Mouse (Mus musculus) brown adipose tissue, adult 24 weeks (tissue): Measurements from ENCODE around the gene Tmod3. TPM values are rescaled to one million over a fixed set of nuclear protein-coding genes. Genes with fewer than 3 reads are reported as not detected.
A peak's percentile ranks its signal among the peaks of the same experiment; 100 is the strongest.
"Not testable (repeated sequence)": the region's sequence is repeated elsewhere in the genome, so short reads cannot be mapped to it uniquely, and the experiment has no call there.

Experiments used
- H3K27ac ChIP-seq: fragments of 200-500 bp; replicated peaks from 2 replicates; pipeline ENCODE4 v1.5.1; 2012; ENCODE audit warnings: low read depth, mild to moderate bottlenecking, low read length
- H3K4me1 ChIP-seq: fragments of 200-500 bp; 2 replicates; pipeline ENCODE4 v1.6.1; 2012; ENCODE audit warnings: low read length, mixed read lengths; ENCODE audit not compliant: control insufficient read depth, insufficient read depth, insufficient read length
- H3K4me3 ChIP-seq: fragments of 200-500 bp; 2 replicates; pipeline ENCODE4 v1.5.1; 2012; ENCODE audit warnings: low read depth, mild to moderate bottlenecking, low read length, moderate library complexity; ENCODE audit not compliant: insufficient read depth
- polyA plus RNA-seq: library from polyadenylated mRNA; stranded (reverse); fragments of >200 nt; gene quantifications from 2 replicates; pipeline ENCODE4 v1.2.4, GENCODE M21; 2012; ENCODE audit not compliant: missing spikeins, insufficient read depth, insufficient read length

Gene Tmod3
- polyA plus RNA-seq, 1 experiment = 29.6 TPM

DNA sequence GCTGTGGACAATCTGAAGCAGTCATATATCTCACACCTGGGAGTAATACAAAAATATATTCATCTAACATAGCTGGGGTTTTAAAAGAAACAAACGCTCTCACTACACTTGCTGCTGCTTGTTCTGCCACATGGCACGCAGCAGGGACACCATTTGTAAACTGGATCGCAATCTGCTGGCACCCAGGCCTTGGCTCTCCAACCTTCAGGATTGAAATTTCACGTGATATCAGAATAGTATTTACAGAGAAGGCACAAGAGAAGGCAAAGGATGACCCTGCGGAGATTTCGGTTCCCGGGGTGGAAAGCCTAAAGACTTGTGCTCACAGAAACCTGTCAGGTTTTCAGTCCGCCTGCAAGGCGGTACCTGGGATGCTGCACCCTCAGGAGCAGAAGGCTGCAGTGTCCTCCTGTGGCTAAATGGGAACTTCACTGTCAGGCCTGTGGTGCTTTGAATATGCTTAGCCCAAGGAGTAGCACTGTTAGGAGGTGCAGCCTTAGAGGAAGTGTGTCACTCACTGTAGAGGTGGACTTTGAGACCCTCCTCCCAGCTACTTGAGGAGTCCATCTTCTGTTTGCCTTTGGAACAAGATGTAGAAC, 65.0 kb downstream of the Tmod3 start:
- H3K4me3 ChIP-seq = no peak overlapping the region
- H3K27ac ChIP-seq = no peak overlapping the region
- H3K4me1 ChIP-seq = no peaks in the 10 kb centered on the region

DNA sequence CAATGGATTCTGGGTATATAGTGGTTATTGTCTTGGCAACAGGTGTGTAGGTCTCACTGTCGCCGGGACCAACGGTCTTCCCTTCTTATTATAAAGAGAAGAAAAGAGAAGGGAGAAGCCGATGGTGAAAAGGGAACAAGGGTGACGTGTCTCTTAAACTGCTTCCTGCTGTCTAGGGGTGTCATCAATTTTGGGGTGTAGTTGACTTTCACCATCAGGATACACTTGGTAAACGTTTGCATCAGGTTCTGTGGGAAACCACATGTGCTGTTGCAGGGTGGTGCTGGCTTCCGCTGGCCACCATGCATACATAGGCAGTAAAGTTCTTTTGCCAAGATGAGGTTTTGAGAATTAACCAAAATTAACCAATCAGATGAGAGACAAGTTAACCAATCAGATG, 71.2 kb downstream of the Tmod3 start:
- not testable (repeated sequence) for H3K4me1 ChIP-seq, H3K4me3 ChIP-seq, H3K27ac ChIP-seq

DNA sequence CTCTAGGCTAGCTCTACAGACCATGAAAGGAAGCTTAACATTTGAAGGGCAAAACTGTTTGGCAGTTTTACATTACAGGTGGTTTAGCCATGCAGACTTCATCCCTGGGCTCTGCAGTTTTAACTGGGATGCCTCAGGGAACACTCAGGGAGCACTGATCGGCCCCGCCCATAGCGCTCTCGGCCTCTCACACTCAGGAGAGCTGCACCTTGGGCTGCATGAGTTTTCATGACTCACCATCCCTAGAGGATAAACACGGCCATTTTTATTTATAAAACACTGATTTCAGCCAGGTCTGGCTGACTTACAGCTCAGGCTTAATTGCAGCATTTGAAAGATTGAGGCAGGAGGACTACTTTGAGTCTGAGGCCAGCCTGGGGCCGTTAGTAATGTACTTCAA, 74.2 kb downstream of the Tmod3 start:
- no peak overlapping the region for H3K27ac ChIP-seq
- no peak overlapping the region for H3K4me3 ChIP-seq
- H3K4me1 ChIP-seq = no peaks in the 10 kb centered on the region

DNA sequence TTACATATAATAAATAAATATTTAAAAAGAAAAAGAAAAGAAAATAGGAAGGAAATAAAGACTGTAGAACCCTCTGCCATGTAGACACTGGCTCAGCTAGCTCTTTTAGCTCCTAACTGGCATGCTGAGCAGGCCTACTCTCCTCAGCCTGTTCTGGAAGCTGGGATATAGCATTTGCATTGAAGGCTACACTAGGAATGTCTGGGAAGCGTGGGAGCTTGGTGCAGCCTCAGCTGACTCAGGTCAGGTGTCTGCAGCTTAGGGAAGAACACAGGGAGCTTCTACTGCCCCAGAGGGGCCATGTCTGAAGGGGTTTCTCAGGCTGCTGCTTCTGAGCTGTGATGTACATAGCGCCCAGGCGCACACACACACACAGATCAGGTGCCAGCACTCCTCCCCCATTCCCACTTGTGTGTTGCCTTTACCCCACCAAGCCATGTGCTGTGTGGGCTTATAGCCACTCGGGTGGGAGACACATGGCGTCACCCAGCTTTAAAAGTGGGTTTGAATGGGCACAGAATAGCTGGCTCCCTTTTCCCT, 78.9 kb downstream of the Tmod3 start:
- no peak overlapping the region for H3K27ac ChIP-seq
- H3K4me3 ChIP-seq = no peak overlapping the region
- H3K4me1 ChIP-seq = no peaks in the 10 kb centered on the region

DNA sequence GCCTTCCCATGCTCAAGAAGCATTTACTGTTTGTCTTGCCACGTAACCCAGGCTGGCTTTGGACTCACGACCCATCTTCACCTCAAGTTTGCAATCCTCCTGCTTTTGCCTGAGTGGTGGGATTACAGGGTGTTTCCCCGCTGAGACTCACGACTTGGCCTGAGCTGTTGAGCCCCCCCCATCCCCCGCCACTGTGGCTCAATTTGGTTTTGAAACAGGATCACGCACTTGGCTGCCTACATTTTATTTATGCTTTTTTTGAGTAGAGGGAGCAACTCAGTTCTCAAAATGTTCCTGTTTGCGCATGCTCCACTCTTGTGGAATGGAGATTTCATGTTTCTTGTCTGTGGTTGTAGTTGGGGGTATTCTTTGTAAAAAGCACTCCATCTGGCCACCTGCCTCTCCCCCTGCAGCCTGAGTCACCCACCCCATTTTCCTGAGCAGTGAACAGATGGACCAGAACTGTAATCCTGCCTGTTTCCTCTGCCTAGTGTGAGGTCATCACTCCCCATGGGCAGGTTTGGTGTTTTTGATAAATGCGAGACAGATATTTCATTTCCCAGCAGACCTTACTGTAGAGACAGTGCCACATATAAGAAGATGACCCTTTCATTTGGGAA, 80.2 kb downstream of the Tmod3 start:
- Histone ChIP-seq H3K27ac (no peak overlapping the region), H3K4me1 (no peaks in the 10 kb centered on the region), H3K4me3 (no peak overlapping the region)

DNA sequence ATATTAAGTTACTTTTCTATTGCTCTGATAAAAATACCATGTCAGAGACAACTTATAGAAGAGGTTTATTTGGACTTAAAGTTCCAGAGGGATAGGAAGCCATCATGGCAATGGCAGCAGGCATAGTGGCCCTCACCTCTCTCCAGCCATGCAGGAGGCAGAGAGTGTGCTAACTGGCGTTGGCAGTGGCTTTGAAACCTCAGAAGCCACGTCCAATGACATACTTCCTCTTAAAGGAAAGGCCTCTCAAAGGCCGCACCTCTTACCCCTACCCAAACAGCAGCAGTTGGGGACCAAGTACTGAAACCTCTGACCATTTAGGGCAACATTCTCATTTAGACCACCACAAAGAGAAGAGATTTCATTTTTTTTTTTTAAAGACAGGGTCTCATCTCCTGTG, 82.2 kb downstream of the Tmod3 start:
- H3K4me1 ChIP-seq = no peaks in the 10 kb centered on the region
- no peak overlapping the region for H3K4me3 ChIP-seq
- no peak overlapping the region for H3K27ac ChIP-seq

DNA sequence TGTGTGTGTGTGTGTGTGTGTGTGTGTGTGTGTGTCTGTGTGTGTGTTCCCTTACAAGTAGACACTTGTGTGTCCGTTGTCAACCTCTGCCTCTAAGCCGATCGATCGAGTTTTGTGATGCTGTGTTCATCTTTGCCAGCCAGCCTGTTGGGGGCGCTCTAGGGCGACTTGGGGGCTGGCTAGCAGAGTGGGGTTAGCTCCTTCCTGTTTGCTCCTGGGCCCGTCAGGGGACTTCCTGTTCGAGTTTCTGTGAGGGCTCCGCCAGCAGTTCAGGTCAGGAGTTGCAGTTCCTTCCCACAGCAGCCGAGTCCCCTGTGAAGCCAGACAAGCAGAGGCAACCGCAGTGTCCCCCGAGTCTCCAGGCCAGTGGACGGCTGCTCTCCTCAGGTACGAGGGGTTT, 91.2 kb downstream of the Tmod3 start:
- no peak overlapping the region for H3K4me3 ChIP-seq
- H3K4me1 ChIP-seq = peaks cover 8% of the 10 kb centered on the region; the same call in 1 of the 2 replicates

DNA sequence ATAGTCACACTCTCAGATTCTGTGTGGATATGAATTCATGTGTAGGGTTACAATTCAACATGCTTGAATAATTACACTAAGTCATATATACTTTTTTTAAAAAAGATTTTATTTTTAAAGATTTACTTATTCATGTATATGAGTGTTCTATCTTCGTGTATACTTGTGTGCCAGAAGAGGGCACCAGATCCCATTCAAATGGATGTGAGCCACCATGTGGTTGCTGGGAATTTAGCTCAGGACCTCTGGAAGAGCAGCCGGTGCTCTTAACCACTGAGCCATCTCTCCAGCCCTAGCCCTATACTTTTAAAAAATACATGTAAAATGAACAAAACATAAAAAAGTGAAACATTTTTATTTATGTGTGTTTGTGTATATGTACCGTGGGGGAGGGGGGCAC, 91.9 kb downstream of the Tmod3 start:
- Histone ChIP-seq H3K4me1 (peaks cover 13% of the 10 kb centered on the region), H3K4me3 (no peak overlapping the region), H3K27ac (no peak overlapping the region)

More for the DNA sequence above, 91.2 kb downstream of the Tmod3 start:
- H3K27ac ChIP-seq = no peak overlapping the region

DNA sequence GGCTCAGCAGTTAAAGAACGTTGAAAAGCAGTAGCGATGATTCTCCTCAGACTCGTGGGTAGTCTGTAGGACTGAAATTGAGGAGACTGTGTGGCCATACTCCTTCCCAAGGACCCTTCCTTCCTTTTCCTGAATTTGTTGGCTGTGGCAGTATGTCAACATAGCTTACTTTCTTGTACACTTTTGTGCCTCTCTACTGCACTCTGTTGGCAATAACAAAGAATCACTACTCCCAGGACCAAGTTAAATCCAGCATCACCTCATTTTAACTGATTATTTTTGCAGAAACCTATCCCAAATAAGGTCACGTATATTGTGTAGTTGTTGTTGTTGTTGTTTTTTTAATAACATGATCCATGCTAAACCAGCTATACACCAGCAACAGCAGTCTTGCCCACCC, 92.8 kb downstream of the Tmod3 start:
- H3K4me3 ChIP-seq = no peak overlapping the region
- no peak overlapping the region for H3K27ac ChIP-seq
- peaks cover 13% of the 10 kb centered on the region for H3K4me1 ChIP-seq

DNA sequence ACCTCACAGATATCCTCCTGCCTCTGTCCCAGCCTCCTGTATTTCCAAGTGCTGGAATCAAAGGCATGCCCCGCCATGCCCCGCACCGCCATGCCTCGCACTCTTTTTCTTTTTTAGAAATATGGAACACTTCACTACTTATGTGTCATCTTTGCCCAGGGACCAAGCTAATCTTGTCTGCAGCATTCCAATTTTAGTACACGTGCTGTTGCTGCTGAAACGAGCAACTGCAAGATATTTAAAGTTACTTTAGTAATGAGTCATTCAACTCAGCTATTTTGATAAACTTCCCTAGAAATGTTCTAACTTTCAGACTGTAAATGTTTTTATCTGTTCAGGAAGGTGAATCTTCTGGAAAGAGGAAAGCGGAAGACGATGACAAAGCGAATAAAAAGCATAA, 93.6 kb downstream of the Tmod3 start:
- Histone ChIP-seq H3K4me1 (peaks cover 13% of the 10 kb centered on the region), H3K27ac (no peak overlapping the region), H3K4me3 (no peak overlapping the region)

DNA sequence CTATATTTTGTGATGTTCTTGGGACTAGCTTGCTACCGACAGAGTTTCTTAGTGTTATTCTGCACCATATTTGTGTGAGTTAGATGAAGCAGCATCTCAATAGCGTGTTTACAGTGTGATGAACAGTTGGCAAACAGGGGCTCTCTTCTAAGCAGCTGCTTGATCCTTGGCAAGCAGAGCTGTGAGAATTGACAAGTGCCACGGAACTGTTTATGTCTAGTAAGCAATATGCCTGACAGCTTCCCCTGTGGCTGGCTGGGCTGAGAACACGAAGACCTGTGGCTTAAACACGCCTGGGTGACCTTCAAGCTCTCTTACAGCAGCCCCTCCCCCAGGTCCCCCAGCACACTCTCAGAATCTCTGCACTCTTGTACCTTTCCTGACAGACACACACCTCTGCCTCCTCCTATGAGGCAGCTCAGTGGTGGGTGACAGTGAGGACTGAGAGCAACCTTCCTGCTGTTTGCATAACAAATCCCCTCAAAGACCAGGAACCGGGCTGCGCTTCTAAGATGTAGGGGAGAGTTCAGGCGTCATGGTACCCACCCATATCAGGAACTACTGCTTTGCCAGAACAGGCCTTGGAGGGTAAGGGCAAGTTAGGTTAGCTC, 96.3 kb downstream of the Tmod3 start:
- no peak overlapping the region for H3K4me3 ChIP-seq
- H3K4me1 ChIP-seq = peaks cover 13% of the 10 kb centered on the region
- H3K27ac ChIP-seq = peak overlapping the region; percentile 39; the same call in 1 of the 2 replicates

DNA sequence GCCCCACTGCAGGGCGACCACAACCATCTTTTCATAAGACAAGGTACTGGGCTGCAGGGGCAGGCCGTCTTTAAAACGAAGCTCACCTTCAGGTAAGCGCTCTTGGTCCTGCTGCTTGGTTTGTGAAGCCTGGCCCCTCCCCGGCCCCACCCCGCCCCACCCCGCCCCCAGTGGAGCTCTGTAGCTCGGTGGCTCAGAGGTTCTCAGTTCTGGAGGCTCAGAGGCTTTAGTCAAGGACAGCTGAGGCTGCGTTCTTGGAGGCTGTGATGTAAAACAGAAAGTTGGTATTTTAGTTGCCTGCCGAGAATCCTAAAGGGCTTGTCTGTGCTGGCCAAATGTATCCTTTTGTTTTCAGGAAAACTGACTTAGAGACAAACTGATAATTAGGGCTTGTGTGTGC, 103.8 kb downstream of the Tmod3 start:
- no peak overlapping the region for H3K27ac ChIP-seq
- no peaks in the 10 kb centered on the region for H3K4me1 ChIP-seq
- H3K4me3 ChIP-seq = no peak overlapping the region

DNA sequence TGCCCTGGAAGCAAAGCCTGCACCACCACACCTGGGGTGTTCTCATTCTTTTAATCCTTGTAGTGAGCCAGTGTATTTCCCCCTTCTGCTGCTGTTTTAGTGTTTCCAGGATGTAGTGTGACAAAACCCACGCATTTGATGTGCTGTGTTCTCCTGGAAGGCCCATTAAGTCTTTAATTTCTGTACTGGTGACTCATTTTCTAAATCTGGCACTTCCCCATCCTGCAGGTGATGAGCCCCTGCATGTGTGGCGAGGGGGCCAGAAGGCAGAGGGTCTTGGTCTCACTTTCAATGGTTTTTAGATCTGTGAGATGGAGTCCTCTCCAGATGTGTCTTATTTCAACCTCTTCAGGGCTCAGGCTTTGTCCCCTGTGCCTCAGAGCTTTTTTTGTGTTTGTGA, 105.5 kb downstream of the Tmod3 start:
- H3K27ac ChIP-seq = peak overlapping the region; percentile 54; the same call in 1 of the 2 replicates
- no peak overlapping the region for H3K4me3 ChIP-seq
- H3K4me1 ChIP-seq = no peaks in the 10 kb centered on the region

DNA sequence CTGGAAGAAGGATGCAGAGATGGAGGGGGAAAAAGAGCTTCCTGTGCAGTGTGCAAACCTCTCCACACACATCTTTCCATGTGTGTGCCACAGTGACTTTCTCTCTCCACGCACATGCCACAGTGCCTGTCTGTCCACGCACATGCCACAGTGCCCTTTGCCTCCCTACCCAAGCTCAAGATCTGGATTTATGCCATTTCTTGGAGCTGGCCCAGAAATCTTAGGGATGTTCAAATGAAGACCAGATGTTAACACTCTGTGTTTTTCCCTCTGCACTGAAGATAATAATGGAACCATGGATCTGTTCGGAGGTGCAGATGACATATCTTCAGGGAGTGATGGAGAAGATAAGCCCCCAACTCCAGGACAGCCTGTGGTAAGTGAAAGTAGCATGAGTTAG, 111.4 kb downstream of the Tmod3 start:
- Histone ChIP-seq H3K27ac (no peak overlapping the region), H3K4me3 (no peak overlapping the region), H3K4me1 (no peaks in the 10 kb centered on the region)
